ENCODE assay signal across 34 mouse cellular contexts in genomic region chr6:141268871-141269270, GRCm38 (mm10). TPM values are rescaled to one million over a fixed set of nuclear protein-coding genes. Genes with fewer than 3 reads are reported as not detected.
"Had no signal": no experiment of that assay in that cellular context is flagged by ENCODE, and none has a peak within 500 bp of the region (broad histone marks: within the 10 kb centered on the region; RNA-seq: fewer than 3 reads in every experiment).

No protein-coding gene starts in this region.

- H3K36me3 ChIP-seq: heart, embryonic 13.5 days; heart, embryonic 15.5 days; hindbrain, embryonic 10.5 days; hindbrain, embryonic 12.5 days; hindbrain, embryonic 13.5 days; hindbrain, embryonic 15.5 days; intestine, embryonic 15.5 days; kidney, embryonic 15.5 days had no signal

- H3K4me3 ChIP-seq: heart, embryonic 13.5 days; heart, embryonic 15.5 days; hindbrain, embryonic 10.5 days; hindbrain, embryonic 12.5 days; hindbrain, embryonic 13.5 days; hindbrain, embryonic 15.5 days; intestine, embryonic 15.5 days; kidney, embryonic 15.5 days; layer of hippocampus, adult 2 months; left cerebral cortex, adult 2 months had no signal

- H3K27me3 ChIP-seq: heart, embryonic 13.5 days; heart, embryonic 15.5 days; hindbrain, embryonic 12.5 days; hindbrain, embryonic 13.5 days; hindbrain, embryonic 15.5 days; intestine, embryonic 15.5 days; kidney, embryonic 15.5 days had no signal

- H3K9ac ChIP-seq: heart, embryonic 13.5 days; heart, embryonic 15.5 days; hindbrain, embryonic 12.5 days; hindbrain, embryonic 13.5 days; hindbrain, embryonic 14.5 days; hindbrain, embryonic 15.5 days; intestine, embryonic 15.5 days; kidney, embryonic 15.5 days had no signal

- H3K27ac ChIP-seq: heart, embryonic 13.5 days; hindbrain, embryonic 10.5 days; hindbrain, embryonic 12.5 days; hindbrain, embryonic 13.5 days; hindbrain, embryonic 14.5 days; hindbrain, embryonic 15.5 days; hindbrain, postnatal 0 days; intestine, embryonic 15.5 days; kidney, embryonic 15.5 days; kidney, postnatal 0 days; layer of hippocampus, adult 2 months; left cerebral cortex, adult 2 months had no signal

- ATAC-seq: hindbrain, embryonic 16.5 days; hindbrain, postnatal 0 days; inflammation-experienced regulatory T-cells, adult 6 months; intestine, embryonic 15.5 days; intestine, embryonic 16.5 days; intestine, postnatal 0 days had no signal

- H3K4me2 ChIP-seq: heart, embryonic 11.5 days; heart, embryonic 13.5 days; heart, embryonic 15.5 days; hindbrain, embryonic 12.5 days; hindbrain, embryonic 13.5 days; hindbrain, embryonic 14.5 days; hindbrain, embryonic 15.5 days; intestine, embryonic 15.5 days; kidney, embryonic 15.5 days had no signal

- DNase-seq: heart, postnatal 10 days; heart, postnatal 36 days; heart, postnatal 4 days; kidney, adult 11 months; kidney, adult 18-20 months; kidney, adult 2 months; kidney, adult 8-10 months; kidney, adult 9 months; kidney, postnatal 10 days; kidney, postnatal 14 days; kidney, postnatal 25 days; kidney, postnatal 36 days; kidney, postnatal 4 days; layer of hippocampus, adult 9-11 months; layer of hippocampus, postnatal 36 days had no signal

- H3K9me3 ChIP-seq: heart, embryonic 13.5 days; heart, embryonic 15.5 days; hindbrain, embryonic 10.5 days; hindbrain, embryonic 12.5 days; hindbrain, embryonic 13.5 days; hindbrain, embryonic 15.5 days; intestine, embryonic 15.5 days; kidney, embryonic 15.5 days had no signal

- H3K4me1 ChIP-seq: hindbrain, embryonic 10.5 days; hindbrain, embryonic 12.5 days; hindbrain, embryonic 13.5 days; hindbrain, embryonic 15.5 days had no signal

RNA-seq across cellular contexts. Expression of gene Pde3a, which starts 19.8 kb away (rescaled TPM):
- total RNA-seq: hematopoietic stem cell, adult 5-6 weeks had no signal
- polyA plus RNA-seq: inflammation-experienced regulatory T-cells, adult 6 months had no signal
